Mouse (Mus musculus) ES-Bruce4 (cell line): ENCODE measurements around the gene Hmgb2. TPM values are rescaled to one million over a fixed set of nuclear protein-coding genes. Genes with fewer than 3 reads are reported as not detected.

ENCODE experiments used
- H3K27ac ChIP-seq: 2 replicates; pipeline ENCODE4 v1.5.1; 2012; ENCODE audit warnings: low read length, inconsistent platforms; ENCODE audit not compliant: insufficient read depth
- H3K27me3 ChIP-seq: 2 replicates; pipeline ENCODE4 v1.6.1; 2012; ENCODE audit warnings: mild to moderate bottlenecking, low read length, inconsistent platforms; ENCODE audit not compliant: control insufficient read depth, poor library complexity, insufficient read depth, severe bottlenecking
- H3K36me3 ChIP-seq: 2 replicates; pipeline ENCODE4 v1.6.1; 2012; ENCODE audit warnings: inconsistent platforms, mild to moderate bottlenecking, low read length, moderate library complexity; ENCODE audit not compliant: control insufficient read depth, poor library complexity, insufficient read depth, severe bottlenecking
- H3K4me1 ChIP-seq: one replicate; pipeline ENCODE4 v1.8.1; 2011; ENCODE audit warnings: low read length; ENCODE audit not compliant: control insufficient read depth, insufficient read depth
- H3K4me3 ChIP-seq: 2 replicates; pipeline ENCODE4 v1.5.1; 2011; ENCODE audit warnings: low read depth, mild to moderate bottlenecking, low read length
- H3K9ac ChIP-seq: 2 replicates; pipeline ENCODE4 v1.6.1; 2012; ENCODE audit warnings: low read depth, mild to moderate bottlenecking, inconsistent platforms; ENCODE audit not compliant: poor library complexity, severe bottlenecking
- H3K9me3 ChIP-seq: replicated peaks from 2 replicates; pipeline ENCODE4 v1.6.1; 2012; ENCODE audit warnings: mild to moderate bottlenecking, low read length, inconsistent platforms; ENCODE audit not compliant: control insufficient read depth, poor library complexity, insufficient read depth, severe bottlenecking
- CTCF ChIP-seq: IDR thresholded peaks from one replicate; pipeline ENCODE4 v1.8.1; 2011; ENCODE audit warnings: low read depth, low read length
- EP300 ChIP-seq: IDR thresholded peaks from 2 replicates; pipeline ENCODE4 v1.6.1; 2011; ENCODE audit warnings: low read depth, low read length; ENCODE audit not compliant: insufficient read depth
- POLR2A ChIP-seq: IDR thresholded peaks from one replicate; pipeline ENCODE4 v1.8.1; 2011; ENCODE audit warnings: low read length; ENCODE audit not compliant: insufficient read depth
- polyA plus RNA-seq: library from polyadenylated mRNA; stranded (reverse); fragments of >200 nt; gene quantifications from 2 replicates; pipeline ENCODE4 v1.2.4, GENCODE M21; 2011; ENCODE audit warnings: low read depth; ENCODE audit not compliant: missing spikeins, insufficient read depth, insufficient read length

The Hmgb2 gene
- polyA plus RNA-seq, 1 experiment: 235 TPM

DNA sequence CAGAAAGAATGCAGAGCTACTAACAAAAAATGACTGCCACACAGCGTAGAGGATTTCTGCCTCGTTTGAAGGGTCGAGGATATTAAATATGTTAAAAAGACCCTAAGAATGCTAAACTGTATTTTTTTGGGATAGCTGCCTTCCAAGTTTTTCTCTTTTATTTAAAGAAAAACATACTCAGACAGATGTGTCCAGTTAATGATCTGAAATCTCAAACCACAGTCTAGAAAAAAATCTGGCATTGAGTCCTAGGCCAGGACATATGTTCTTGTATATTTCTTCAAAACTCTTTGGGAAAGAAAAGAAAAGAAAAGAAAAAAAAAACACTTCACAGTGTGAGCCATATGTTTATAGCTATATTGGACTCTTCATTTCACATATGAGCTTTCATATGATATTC is 51.0 kb downstream of the Hmgb2 start:
- H3K4me1 ChIP-seq: no peaks in the 10 kb centered on the region
- no peak overlapping the region for H3K4me3 ChIP-seq
- no peaks in the 10 kb centered on the region for H3K9me3 ChIP-seq
- no peak overlapping the region for H3K27ac ChIP-seq
- no peaks in the 10 kb centered on the region for H3K27me3 ChIP-seq
- TF ChIP-seq EP300 (no peak), POLR2A (no peak), CTCF (no peak)
- no peak overlapping the region for H3K9ac ChIP-seq
- H3K36me3 ChIP-seq: no peaks in the 10 kb centered on the region

DNA sequence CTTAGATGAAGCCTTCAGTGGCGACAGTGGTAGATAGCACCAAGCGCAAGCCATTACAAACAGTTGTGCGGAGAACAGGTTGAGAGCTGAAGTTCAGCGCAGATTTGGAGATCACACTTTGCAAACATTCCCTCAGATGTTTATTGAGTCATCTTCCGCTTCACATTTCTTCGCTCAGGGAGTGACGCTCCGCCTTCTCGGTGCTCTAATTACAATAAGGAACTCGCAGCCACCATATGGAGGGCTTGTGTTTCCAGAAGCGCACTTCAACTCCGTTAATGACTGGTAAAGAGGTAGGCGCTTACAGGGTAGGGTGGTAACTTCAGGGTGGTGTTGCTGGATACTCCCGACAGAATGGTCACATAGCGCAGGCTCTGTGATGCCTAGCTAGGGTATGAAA is 52.0 kb downstream of the Hmgb2 start:
- Histone ChIP-seq H3K4me1 (no peaks in the 10 kb centered on the region), H3K4me3 (no peak overlapping the region), H3K9ac (no peak overlapping the region), H3K9me3 (no peaks in the 10 kb centered on the region), H3K27ac (no peak overlapping the region), H3K36me3 (no peaks in the 10 kb centered on the region), H3K27me3 (no peaks in the 10 kb centered on the region)
- TF ChIP-seq POLR2A: no peak
- TF ChIP-seq CTCF: no peak
- TF ChIP-seq EP300: no peak

DNA sequence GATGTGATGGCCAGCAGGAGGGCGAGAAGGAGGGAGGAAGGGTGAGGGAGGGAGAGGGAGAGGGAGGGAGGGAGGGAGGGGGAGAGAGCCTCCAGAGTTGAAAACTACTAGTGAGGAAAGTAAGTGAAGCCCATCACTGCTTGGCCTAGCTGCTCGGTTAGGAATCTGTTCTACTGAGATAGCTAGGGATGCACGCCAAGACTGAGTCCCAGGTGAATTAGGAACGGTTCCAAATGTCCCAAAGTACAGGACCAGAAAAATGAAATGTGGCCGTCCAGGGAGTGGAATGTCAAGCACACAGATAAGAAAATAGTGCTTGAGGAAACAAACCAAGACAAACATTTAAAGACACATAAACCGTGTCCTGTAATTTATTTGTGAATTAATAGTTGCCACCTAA is 53.3 kb downstream of the Hmgb2 start:
- Histone ChIP-seq H3K27ac (no peak overlapping the region), H3K9me3 (no peaks in the 10 kb centered on the region), H3K4me3 (no peak overlapping the region), H3K36me3 (no peaks in the 10 kb centered on the region), H3K27me3 (no peaks in the 10 kb centered on the region), H3K4me1 (no peaks in the 10 kb centered on the region), H3K9ac (no peak overlapping the region)
- no peak for TF ChIP-seq EP300
- TF ChIP-seq CTCF: no peak
- TF ChIP-seq POLR2A: no peak

Other genes with a start within 250 kb of the Hmgb2 start
- 0.29 TPM in 1 of 2 replicates, not detected in the other for gene Hand2, start 190.9 kb upstream of the Hmgb2 start, polyA plus RNA-seq
- not detected in 2 replicates for gene Scrg1, start 56.0 kb upstream of the Hmgb2 start, polyA plus RNA-seq
- gene Sap30, start 24.0 kb upstream of the Hmgb2 start, polyA plus RNA-seq: 52.5 and 63.5 TPM in 2 replicates
- 26.1 and 27.4 TPM in 2 replicates for gene Galnt7, start 141.1 kb downstream of the Hmgb2 start, polyA plus RNA-seq